Mouse (Mus musculus) olfactory bulb, adult 2 months (tissue): Measurements from ENCODE around the gene Bmp7.

Experiments used
- CTCF ChIP-seq: fragments of 200-500 bp; IDR thresholded peaks from 2 replicates; pipeline ENCODE4 v1.5.1; 2012; ENCODE audit warnings: low read depth, mild to moderate bottlenecking, low read length, moderate library complexity; ENCODE audit not compliant: insufficient read depth
- POLR2A ChIP-seq: fragments of 200-500 bp; IDR thresholded peaks from 2 replicates; pipeline ENCODE4 v1.6.1; 2012; ENCODE audit warnings: mild to moderate bottlenecking, low read depth, low read length, moderate library complexity; ENCODE audit not compliant: insufficient read depth

DNA sequence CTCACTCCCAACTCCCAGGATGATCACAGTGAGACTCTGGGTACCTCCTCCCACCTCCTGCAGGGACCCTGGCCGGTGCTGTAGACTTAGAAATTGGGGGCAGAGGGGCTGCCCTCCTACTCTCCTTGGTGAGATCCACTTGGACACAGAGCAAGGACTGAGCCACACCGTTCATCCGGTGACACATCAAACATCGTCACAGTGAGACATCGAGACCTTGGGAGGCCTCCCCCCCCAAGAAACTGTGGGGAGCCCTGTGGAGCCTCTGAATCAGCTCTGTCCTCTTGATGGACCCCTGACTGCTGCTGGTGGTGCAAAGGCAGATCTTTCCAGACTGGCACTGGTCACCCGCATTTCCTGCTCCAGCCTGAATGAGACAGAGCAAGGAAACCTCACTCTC is 35.5 kb downstream of the Bmp7 start:
- TF ChIP-seq POLR2A (no peak), CTCF (no peak)
